Mouse (Mus musculus) ovary, adult 18-20 months (tissue): Measurements from ENCODE around the gene Cdc123.
"Not testable (repeated sequence)": the region's sequence is repeated elsewhere in the genome, so short reads cannot be mapped to it uniquely, and the experiment has no call there.

Experiments
- DNase-seq: peaks from one replicate; pipeline ENCODE4 v3.0.0; 2022; ENCODE audit warnings: low spot score, mixed read lengths

Gene Cdc123

DNA sequence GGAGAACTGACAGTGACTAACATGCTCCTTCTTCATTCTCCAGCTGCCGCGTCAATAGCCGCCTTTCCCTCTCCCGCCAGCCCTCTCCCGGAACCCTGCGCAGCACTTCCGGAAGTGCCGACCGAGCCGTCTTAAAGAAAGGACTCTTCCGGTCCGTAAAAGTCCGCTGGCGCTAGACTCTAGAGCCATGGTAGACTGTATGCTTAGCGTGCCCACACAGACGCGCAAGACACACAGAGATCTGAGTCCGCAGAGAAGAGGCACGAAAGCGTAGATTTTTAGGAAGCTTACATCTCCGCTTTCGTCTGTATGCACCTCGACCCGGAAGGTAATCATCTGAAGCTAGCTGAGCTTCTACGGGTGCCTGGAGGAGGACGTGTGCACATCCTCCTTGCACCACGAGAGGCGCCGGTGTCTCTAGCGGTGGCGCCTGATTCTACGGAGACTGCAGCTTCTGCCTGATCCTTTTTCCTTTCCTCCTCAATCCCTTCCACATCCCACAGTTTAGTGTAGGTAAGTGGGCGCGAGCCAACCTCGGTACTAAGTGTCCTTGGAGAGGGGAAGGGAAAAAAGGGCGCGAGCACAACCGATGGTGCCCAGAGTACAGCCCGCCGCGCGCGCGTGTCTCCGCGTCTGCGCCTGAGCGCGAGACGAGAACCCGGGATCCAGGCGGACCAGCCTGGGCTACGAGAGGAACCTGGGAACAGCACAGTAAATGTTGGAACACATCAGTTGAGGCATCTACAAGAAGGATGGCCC is at the start of gene Cdc123, which contains the start of gene Nudt5:
Cdc123 (minus strand) TSS at position 292 of the 759 bp plus-strand sequence.
Nudt5 (plus strand) TSS at position 147 of the 759 bp plus-strand sequence.
- peak; percentile 80 for DNase-seq

- no peak for DNase-seq
Observed at GRCm38 (mm10) chr2:5894296-5894695, 49.3 kb upstream of the Cdc123 start.

DNA sequence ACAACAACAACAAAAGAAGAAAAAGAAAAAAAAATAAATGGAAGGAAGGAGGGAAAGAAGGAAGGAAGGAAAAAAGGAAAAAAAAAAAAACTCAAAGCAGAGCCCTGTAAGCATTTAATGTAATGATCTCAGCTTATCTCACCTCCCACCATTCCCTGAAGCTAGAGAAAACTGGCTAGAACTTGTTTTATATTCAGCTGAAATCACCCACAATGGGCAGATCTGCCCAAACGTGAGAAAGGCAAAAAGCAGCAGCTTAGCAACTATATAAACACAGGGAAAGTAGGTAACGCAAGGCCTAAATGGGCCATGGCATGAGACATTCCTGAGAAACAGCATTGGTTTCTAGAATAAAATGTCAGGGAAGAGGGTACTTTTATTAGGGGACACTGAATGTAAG is 44.4 kb upstream of the Cdc123 start:
- DNase-seq: no peak

- DNase-seq: no peak
Observed at GRCm38 (mm10) chr2:5888865-5889264, 43.9 kb upstream of the Cdc123 start.

- DNase-seq: no peak
Observed at GRCm38 (mm10) chr2:5877446-5877845, 32.5 kb upstream of the Cdc123 start.

GRCm38 (mm10) chr2:5869746-5870145 is 24.8 kb upstream of the Cdc123 start:
- no peak for DNase-seq

GRCm38 (mm10) chr2:5867681-5868080 is 22.7 kb upstream of the Cdc123 start:
- DNase-seq: no peak

DNA sequence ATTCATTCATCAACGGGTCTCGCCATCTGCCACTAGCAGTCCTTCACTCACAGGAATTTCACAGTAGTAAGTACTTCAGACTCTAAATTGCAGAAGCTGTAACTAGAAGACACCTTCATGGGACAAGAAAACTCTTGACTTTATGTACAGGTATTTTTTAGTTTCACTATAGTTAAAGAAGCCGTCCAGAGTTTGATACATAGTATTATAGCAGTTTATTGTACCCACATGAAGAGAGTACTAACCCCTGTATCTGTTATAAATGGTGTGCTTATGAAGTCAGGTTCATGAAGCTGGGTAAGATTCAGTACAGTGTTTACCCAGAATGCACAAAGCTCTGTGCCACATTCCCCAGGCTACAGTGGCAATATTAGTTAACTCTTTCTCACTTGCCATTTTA is 17.9 kb upstream of the Cdc123 start, which contains the start of gene Gm13199:
Gm13199 (minus strand) TSS at position 101 of the 400 bp plus-strand sequence.
- no peak for DNase-seq

- no peak for DNase-seq
Observed at GRCm38 (mm10) chr2:5851866-5852265, 6.9 kb upstream of the Cdc123 start.

- no peak for DNase-seq
Observed at GRCm38 (mm10) chr2:5851116-5851515, 6.2 kb upstream of the Cdc123 start.

- DNase-seq: no peak
Observed at GRCm38 (mm10) chr2:5845826-5846225, 862 bp upstream of the Cdc123 start.

GRCm38 (mm10) chr2:5844181-5844872 is 637 bp downstream of the Cdc123 start:
- no peak for DNase-seq

DNA sequence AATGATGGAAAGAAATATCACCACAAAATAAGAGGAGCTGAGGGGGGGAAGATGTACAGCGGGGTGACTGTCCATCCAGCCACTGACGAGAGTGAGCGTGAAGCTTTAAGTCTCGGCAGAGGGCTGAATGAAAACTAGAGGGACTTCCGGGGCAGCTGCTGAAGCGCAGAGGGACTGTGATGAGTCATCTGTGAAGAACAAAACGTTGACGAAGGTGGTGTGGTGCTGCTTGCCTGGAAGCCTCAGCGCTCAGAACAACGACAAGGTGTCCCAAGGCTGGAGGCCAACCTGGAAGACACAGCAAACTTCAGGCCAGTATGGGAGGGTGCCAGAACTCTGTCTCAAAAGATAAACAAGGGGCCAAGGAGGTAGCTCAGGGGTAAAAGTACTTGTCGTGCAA is 4.1 kb downstream of the Cdc123 start:
- no peak for DNase-seq

- no peak for DNase-seq
Observed at GRCm38 (mm10) chr2:5825265-5825913, 19.6 kb downstream of the Cdc123 start.

GRCm38 (mm10) chr2:5824685-5825084 is 20.3 kb downstream of the Cdc123 start:
- DNase-seq: no peak

DNA sequence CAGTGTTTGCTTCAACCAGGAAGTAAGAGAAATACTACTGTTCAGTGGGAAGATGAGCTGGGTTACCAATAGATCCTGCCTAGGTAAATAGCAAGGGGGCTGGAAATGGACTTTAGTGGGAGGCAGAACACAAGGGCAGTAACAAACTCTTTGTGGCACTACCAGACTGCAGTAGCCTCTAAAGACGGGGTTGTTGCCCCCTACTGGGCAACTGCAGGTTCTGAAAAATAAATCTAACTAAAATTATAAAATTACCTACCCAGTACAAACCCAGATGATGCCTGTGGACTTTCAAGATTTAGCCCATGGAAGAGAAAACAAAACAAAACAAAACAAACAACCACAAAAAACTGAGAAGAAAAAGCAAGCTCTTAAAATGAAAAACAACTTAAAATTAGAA is 20.8 kb downstream of the Cdc123 start:
- DNase-seq: no peak

DNA sequence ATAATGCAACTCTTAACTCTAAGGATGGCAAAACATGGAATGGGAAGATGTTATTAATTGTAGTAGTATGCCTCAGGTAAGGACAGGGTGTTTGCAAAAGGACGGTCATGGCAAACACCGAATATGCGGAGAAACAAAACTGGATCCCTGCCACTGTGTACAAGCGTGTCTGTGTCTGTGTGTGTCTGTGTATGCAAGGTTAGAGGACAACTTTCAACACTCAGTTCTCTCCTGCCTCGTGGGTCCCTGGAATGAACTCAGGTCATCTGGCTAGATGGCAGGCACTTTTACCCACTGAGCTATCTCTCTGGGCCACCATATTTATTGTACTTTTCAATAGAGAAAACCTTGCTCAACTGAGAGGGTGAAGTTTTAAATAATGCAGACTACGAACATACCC is 22.5 kb downstream of the Cdc123 start:
- no peak for DNase-seq

DNA sequence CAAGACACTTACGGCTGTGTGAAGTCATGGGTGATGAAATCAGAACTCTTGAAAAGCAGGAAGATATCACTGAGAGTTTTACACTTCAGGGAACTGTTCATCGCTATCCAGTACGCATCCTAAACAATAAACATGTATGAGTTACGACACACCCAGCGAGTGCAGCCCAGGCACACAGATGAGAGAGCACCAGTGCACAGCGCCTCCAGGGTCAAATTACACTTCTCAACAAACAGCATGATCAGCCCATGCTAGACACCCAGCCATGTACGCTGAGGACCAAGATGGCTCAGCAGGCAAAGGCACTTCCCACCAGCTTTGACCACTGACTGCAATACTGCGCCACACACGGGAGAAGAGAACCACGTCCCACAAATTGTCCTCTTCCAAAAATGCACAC is 23.7 kb downstream of the Cdc123 start:
- DNase-seq: no peak

DNA sequence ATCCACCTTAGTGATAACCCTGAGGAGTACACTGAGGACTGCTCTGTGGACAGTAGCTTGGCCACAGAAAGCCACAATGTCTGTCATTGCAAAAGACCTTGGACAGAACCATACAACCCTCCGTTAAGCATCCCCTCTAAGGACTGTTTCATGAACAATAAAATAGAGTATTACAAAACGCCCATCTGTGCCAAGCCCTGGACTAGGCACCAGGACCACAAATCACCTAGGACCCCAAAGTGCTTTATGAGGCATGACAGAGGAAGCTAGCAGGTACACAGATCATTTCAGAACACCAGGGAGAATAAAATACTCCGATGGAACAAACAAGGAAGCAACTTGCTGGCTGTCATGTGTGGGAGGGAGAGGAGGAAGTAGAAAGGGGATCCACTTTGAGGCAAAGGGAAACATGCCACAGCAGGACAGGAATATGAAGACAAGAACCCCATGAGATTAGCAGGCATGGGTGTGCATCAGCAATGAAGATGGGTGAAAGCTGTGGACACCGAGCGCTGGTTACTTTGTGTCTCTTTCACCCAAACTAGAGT is 33.7 kb downstream of the Cdc123 start:
- no peak for DNase-seq

DNA sequence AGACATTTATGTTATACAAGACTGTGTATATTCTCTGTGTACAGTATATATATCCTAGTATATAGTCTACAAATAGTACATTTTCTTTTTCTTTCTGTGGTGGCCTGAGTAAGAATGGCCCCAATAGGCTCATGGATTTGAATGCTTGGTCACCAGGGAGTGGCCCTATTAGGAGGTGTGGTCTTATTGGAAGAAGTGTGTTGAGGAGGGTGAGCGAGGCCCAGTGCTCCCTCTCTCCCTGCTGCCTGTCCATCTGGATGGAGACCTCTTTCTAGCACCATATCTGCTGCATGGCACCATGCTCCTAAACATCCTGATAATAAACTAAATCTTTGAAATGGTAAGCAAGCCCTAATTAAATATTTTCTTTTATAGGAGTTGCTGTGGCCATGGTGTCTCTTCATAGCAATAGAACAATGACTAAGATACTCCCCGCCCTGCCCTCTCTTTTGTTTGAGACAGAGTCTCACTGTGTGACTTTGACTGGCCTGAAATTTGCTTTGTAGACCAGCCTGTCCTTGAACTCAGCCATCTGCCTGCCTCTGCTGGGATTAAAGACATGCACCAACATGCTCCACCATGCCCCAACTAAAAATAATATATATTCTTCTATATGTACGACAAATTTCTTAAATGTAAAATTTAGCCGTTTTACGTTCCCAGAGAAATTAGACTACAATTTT is 34.8 kb downstream of the Cdc123 start:
- no peak for DNase-seq

DNA sequence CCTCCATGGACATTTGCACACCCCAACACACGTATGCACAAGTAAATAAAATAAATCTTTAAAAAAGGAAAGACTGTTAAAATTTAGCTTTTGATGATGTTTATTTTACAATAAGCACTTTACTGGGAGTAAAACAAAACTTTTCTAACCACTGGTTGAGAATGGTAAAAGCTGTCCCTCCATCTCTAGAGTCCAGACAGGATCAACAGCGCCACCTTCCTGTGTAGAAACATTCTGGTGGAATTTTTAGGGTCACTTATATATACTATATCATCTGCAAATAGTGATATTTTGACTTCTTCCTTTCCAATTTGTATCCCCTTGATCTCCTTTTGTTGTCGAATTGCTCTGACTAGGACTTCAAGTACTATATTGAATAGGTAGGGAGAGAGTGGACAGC is 38.8 kb downstream of the Cdc123 start:
- not testable (repeated sequence) for DNase-seq

- no peak for DNase-seq
Observed at GRCm38 (mm10) chr2:5805228-5805627, 39.7 kb downstream of the Cdc123 start.
